In the genomic region with DNA sequence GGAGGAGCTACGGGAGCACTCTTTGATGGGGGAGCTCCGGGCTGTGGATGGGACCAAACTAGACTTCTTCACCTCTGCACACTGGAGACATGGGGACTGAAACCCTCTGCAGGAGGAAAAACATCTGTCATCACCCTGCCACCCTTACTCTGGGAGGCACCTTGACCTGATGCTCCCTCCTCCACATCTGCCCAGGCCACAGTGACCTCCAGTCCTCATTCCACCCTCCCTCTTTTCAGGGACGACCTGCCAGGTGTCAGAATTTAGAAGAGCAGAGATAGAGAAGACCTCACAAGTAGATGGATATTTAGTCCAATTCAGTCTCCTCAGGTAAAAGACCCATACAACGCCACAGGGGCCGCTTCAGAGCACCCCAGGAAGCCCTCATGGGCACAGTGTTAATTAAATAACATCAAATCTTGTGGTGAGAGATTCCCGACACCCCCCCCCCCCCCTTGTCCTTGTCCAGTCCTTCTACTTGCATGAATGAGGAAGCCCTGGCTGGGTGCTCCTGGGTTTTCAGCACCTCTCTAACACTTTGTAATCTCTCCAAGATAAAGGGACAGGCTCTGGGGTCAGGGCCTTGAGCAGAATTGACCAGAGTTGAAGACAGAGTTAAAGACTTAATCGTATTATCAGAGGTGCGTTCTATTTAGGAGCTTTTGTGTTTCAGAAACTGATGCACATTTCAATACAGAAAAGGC, we compare ENCODE assay signal across 24 mouse cellular contexts. TPM values are rescaled to one million over a fixed set of nuclear protein-coding genes. Genes with fewer than 3 reads are reported as not detected.
A peak's percentile ranks its signal among the peaks of the same experiment; 100 is the strongest.
DNase-seq lines count a peak whose midpoint lies in the region; ATAC-seq and TF ChIP-seq lines count a peak whose summit lies in the region.
"Had no signal": no experiment of that assay in that cellular context is flagged by ENCODE, and none has a peak within 500 bp of the region (broad histone marks: within the 10 kb centered on the region; RNA-seq: fewer than 3 reads in every experiment).

No protein-coding gene starts in this region.

- no peak overlapping the region for H3K9ac ChIP-seq in lung, embryonic 14.5 days
- H3K9ac ChIP-seq in heart, adult 2 months (ENCODE audit: low read depth, low read length), result 0 out of 2 replicates have a peak overlapping the region, but pooled peaks have one; percentile 13
- no peak overlapping the region for H3K9ac ChIP-seq in heart, embryonic 11.5 days (ENCODE audit: low read depth, low read length)
- H3K9ac ChIP-seq: limb, embryonic 15.5 days; neural tube, embryonic 13.5 days had no signal

- no peak for TF ChIP-seq EP300 in heart, adult 2 months (IDR thresholded peaks at IDR 0.05; ENCODE audit: insufficient read depth, low read depth, low read length)

- no peak for DNase-seq in lung, embryonic 14.5 days
- DNase-seq in lung, postnatal 14 days, result no peak
- peak; percentile 28 to 60 for DNase-seq in heart, adult 2 months
- DNase-seq in heart, postnatal 10 days, result peak; percentile 40 to 65
- no peak for DNase-seq in gastrocnemius, postnatal 36 days
- DNase-seq in frontal cortex, adult 2 months (ENCODE audit: extremely low spot score in 1 of 2, low spot score in 1 of 2), result no peak
- no peak for DNase-seq in c-Kit-positive CD71-positive TER-119-positive erythroid progenitor cells, embryonic 14.5 days (ENCODE audit: low spot score)
- DNase-seq: adrenal gland, postnatal 25 days; cerebellum, adult 11 months; cerebellum, postnatal 10 days; gastrocnemius, adult 2 months; kidney, adult 9 months; kidney, postnatal 36 days; lung, postnatal 4 days; thymus, postnatal 25 days had no signal

- no peaks in the 10 kb centered on the region for H3K27me3 ChIP-seq in lung, embryonic 14.5 days (ENCODE audit: insufficient read depth, low read length)
- H3K27me3 ChIP-seq in heart, adult 2 months (ENCODE audit: control insufficient read depth, insufficient read depth, low read length), result no peaks in the 10 kb centered on the region
- peaks cover 5% of the 10 kb centered on the region; the same call in 1 of the 2 replicates for H3K27me3 ChIP-seq in heart, embryonic 11.5 days (ENCODE audit: control insufficient read depth, insufficient read depth, low read length)
- H3K27me3 ChIP-seq: neural tube, embryonic 13.5 days had no signal

- no peak for TF ChIP-seq POLR2A in heart, adult 2 months (IDR thresholded peaks at IDR 0.05; ENCODE audit: insufficient read depth, low read depth, low read length)

- TF ChIP-seq CTCF in lung, embryonic 14.5 days (IDR thresholded peaks at IDR 0.05; ENCODE audit: low read depth), result no peak
- no peak for TF ChIP-seq CTCF in heart, adult 2 months (IDR thresholded peaks at IDR 0.05)

- H3K4me3 ChIP-seq in lung, embryonic 14.5 days (ENCODE audit: low read depth, low read length), result no peak overlapping the region
- no peak overlapping the region for H3K4me3 ChIP-seq in heart, adult 2 months
- no peak overlapping the region for H3K4me3 ChIP-seq in heart, embryonic 11.5 days (ENCODE audit: low read depth, low read length)
- H3K4me3 ChIP-seq: gastrocnemius, adult 2 months; myocyte; neural tube, embryonic 13.5 days had no signal

- no peaks in the 10 kb centered on the region for H3K36me3 ChIP-seq in lung, embryonic 14.5 days (ENCODE audit: insufficient read depth)
- H3K36me3 ChIP-seq in heart, adult 2 months (ENCODE audit: control insufficient read depth, insufficient read depth, low read length), result no peaks in the 10 kb centered on the region
- H3K36me3 ChIP-seq in heart, embryonic 11.5 days (ENCODE audit: control insufficient read depth, insufficient read depth, low read length), result no peaks in the 10 kb centered on the region
- H3K36me3 ChIP-seq: limb, embryonic 15.5 days had no signal

- H3K79me2 ChIP-seq in heart, adult 2 months (replicated peaks; ENCODE audit: control insufficient read depth, insufficient read depth, low read length), result no peaks in the 10 kb centered on the region

- H3K9me3 ChIP-seq in lung, embryonic 14.5 days (ENCODE audit: low read depth, low read length), result no peaks in the 10 kb centered on the region
- no peaks in the 10 kb centered on the region for H3K9me3 ChIP-seq in heart, embryonic 11.5 days (replicated peaks; ENCODE audit: control insufficient read depth, low read length)
- H3K9me3 ChIP-seq: limb, embryonic 15.5 days; neural tube, embryonic 13.5 days had no signal

- no peak overlapping the region; the same call in 1 of the 2 replicates for H3K27ac ChIP-seq in lung, embryonic 14.5 days (ENCODE audit: low read depth)
- H3K27ac ChIP-seq in heart, adult 2 months, result peak overlapping the region; percentile 69
- H3K27ac ChIP-seq in heart, embryonic 11.5 days (ENCODE audit: low read depth, low read length), result no peak overlapping the region
- H3K27ac ChIP-seq: gastrocnemius, adult 2 months; hindbrain, postnatal 0 days; limb, embryonic 15.5 days had no signal

- ATAC-seq in lung, embryonic 14.5 days (ENCODE audit: insufficient read depth), result no peak
- no peak for ATAC-seq in heart, embryonic 11.5 days (replicated peaks; ENCODE audit: insufficient number of reproducible peaks, low FRiP score, low TSS enrichment)
- ATAC-seq: hindbrain, postnatal 0 days; intestine, embryonic 16.5 days; midbrain, embryonic 16.5 days had no signal

- peak overlapping the region; percentile 50; the same call in 1 of the 2 replicates for H3K4me2 ChIP-seq in lung, embryonic 14.5 days
- peak overlapping the region; percentile 46; the same call in 1 of the 2 replicates for H3K4me2 ChIP-seq in heart, embryonic 11.5 days
- H3K4me2 ChIP-seq: neural tube, embryonic 13.5 days had no signal

- intact Hi-C loops in heart, adult 2 months (cut with DNase I), result loop anchor here (2.0 kb wide), 1 partner anchor 27 kb away; the partner anchor contains the start of gene Hspb8
- intact Hi-C loops in heart, postnatal 10 days (cut with DNase I), result loop anchor here (2.0 kb wide), 1 partner anchor 27 kb away; the partner anchor contains the start of gene Hspb8
- intact Hi-C loops in gastrocnemius, postnatal 36 days (cut with DNase I), result loop anchor here (5.0 kb wide), 1 partner anchor 52 kb away; no protein-coding TSS in a partner anchor

- H3K4me1 ChIP-seq in lung, embryonic 14.5 days (ENCODE audit: insufficient read depth), result peaks cover 3% of the 10 kb centered on the region; the same call in 1 of the 2 replicates
- peaks cover 2% of the 10 kb centered on the region for H3K4me1 ChIP-seq in heart, adult 2 months (ENCODE audit: control insufficient read depth, insufficient read depth, low read length)
- peaks cover 23% of the 10 kb centered on the region for H3K4me1 ChIP-seq in heart, embryonic 11.5 days (ENCODE audit: control insufficient read depth, insufficient read depth, low read length)

- 27% methylated on average over 8 of the region's 8 CpGs for WGBS in lung, embryonic 14.5 days
- 21% methylated on average over 8 of the region's 8 CpGs for WGBS in heart, adult 2 months
- WGBS in heart, embryonic 11.5 days (ENCODE audit: insufficient replicate concordance), result 17% methylated on average over 8 of the region's 8 CpGs

RNA-seq across cellular contexts. Expression of gene Hspb8, which starts 27.0 kb away (rescaled TPM):
- polyA plus RNA-seq in lung, embryonic 14.5 days (2014; fragmentation: Nextera tagmentation; extraction: Ambion mirVana), result 8.1 and 11.1 TPM in 2 replicates
- 100 to 1,000 TPM; 419 to 483 TPM for total RNA-seq in heart, adult 2 months (2021)
- polyA plus RNA-seq in heart, adult 2 months (2012; rRNA removed), result 552 and 677 TPM in 2 replicates
- polyA plus RNA-seq in heart, embryonic 11.5 days (2014; fragmentation: Nextera tagmentation; extraction: Ambion mirVana), result 34.9 and 35.3 TPM in 2 replicates
- 100 to 1,000 TPM; 155 to 178 TPM for total RNA-seq in heart, postnatal 10 days (2021)
- 100 to 1,000 TPM; 212 to 260 TPM for total RNA-seq in gastrocnemius, postnatal 36 days (2021)
- 13.6 and 15.0 TPM in 2 replicates for polyA plus RNA-seq in frontal cortex, adult 2 months (2012; rRNA removed)
- total RNA-seq: granulocyte monocyte progenitor cell, adult 5-6 weeks; megakaryocyte-erythroid progenitor cell, adult 5-6 weeks had no signal

Comparison
In these comparisons a context has a peak if more than half of its experiments do, and no peak if none do; other contexts are left out.
1. RNA of gene Hspb8, which starts 27.0 kb away (polyA plus RNA-seq): 552 to 677 TPM in heart, adult 2 months; 34.9 to 35.3 TPM in heart, embryonic 11.5 days, 13.6 to 15.0 TPM in frontal cortex, adult 2 months and 8.1 to 11.1 TPM in lung, embryonic 14.5 days; every median in the first group is over 10 times any median in the second.
2. DNase-seq: peak in heart, adult 2 months (2 of 2) and heart, postnatal 10 days (2 of 2); none in lung, embryonic 14.5 days (single experiment), lung, postnatal 14 days (single experiment), gastrocnemius, postnatal 36 days (0 of 2), frontal cortex, adult 2 months (0 of 2) and c-Kit-positive CD71-positive TER-119-positive erythroid progenitor cells, embryonic 14.5 days (single experiment).